Mouse (Mus musculus) brain, embryonic 14.5 days (tissue): ENCODE results near the gene I830077J02Rik.

ENCODE experiments used
- CTCF ChIP-seq: fragments of 200-500 bp; IDR thresholded peaks from 2 replicates; pipeline ENCODE4 v1.5.1; 2012; ENCODE audit warnings: inconsistent platforms, mild to moderate bottlenecking, moderate library complexity, borderline replicate concordance; ENCODE audit not compliant: insufficient read depth, insufficient read length; ENCODE audit errors: extremely low read depth
- POLR2A ChIP-seq: fragments of 200-500 bp; IDR thresholded peaks from 2 replicates; pipeline ENCODE4 v1.6.1; 2012; ENCODE audit warnings: mild to moderate bottlenecking, inconsistent platforms, borderline replicate concordance; ENCODE audit not compliant: poor library complexity, insufficient read depth, insufficient read length, severe bottlenecking; ENCODE audit errors: extremely low read depth

DNA sequence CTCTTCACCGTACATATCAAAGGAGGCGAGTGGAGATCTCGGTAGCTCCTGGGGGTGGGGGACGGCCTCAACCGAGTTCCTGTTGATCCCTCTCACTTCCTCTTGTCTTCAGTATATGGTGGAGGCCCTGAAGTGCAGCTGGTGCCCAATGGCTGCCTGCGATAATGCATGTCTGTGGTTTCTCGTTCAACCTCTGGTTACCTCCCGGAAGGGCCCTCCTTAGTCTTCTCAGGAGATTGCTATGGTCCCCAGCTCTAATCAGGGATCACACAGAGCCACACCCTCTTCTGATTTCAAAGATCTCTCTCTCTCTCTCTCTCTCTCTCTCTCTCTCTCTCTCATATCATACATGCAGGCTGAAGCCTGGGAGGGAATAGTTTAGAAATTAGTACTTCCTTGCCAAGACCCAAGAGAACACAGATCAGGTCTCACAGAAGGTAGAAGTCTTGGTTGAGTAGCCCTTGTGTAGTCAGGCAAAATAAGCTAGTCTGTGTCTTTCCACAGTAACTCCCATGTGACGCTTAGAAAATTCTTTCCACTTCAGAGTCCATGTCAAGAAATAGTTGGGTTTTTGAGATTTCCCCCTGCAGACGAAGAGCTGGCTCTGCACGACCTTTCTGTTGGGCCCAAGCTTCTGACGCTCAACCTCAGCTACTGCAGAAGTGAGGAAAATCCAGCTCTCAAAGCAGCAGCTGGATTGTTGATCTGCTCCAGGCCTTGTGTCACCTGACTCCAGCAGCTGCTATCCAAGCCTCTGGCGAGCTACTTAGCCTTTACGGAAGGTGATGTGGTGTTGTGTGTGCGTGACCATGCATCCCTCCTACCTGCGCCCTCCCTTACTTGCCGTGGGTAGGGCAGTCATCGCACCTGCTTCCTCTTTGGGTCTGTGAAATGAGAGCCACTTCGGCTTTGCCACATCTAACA lies 39.6 kb downstream of the I830077J02Rik start:
- TF ChIP-seq CTCF (no peak), POLR2A (no peak)
